Mouse (Mus musculus) lung, embryonic 14.5 days (tissue): ENCODE results near the gene Camk1d. TPM values are rescaled to one million over a fixed set of nuclear protein-coding genes. Genes with fewer than 3 reads are reported as not detected.

Experiments
- ATAC-seq: fragments of 200-750 bp; cut with Nextera tagmentation; 2 replicates; pipeline ENCODE4 v1.8.0; 2017; ENCODE audit warnings: mild to moderate bottlenecking, moderate TSS enrichment, moderate library complexity; ENCODE audit not compliant: insufficient read depth
- DNase-seq: peaks from one replicate; pipeline ENCODE4 v3.0.0-alpha.2; 2015
- H3K27ac ChIP-seq: fragments of 300-500 bp; sonication (generic); 2 replicates; pipeline ENCODE4 v1.5.1; 2014; ENCODE audit warnings: low read depth, mild to moderate bottlenecking, moderate library complexity
- H3K27me3 ChIP-seq: fragments of 300-500 bp; sonication (generic); 2 replicates; pipeline ENCODE4 v1.6.1; 2014; ENCODE audit warnings: low read length, control low read depth; ENCODE audit not compliant: insufficient read depth
- H3K36me3 ChIP-seq: fragments of 300-500 bp; sonication (generic); 2 replicates; pipeline ENCODE4 v1.6.1; 2014; ENCODE audit warnings: control low read depth; ENCODE audit not compliant: insufficient read depth
- H3K4me1 ChIP-seq: fragments of 300-500 bp; sonication (generic); 2 replicates; pipeline ENCODE4 v1.6.1; 2014; ENCODE audit warnings: antibody characterized with exemption, control low read depth; ENCODE audit not compliant: insufficient read depth
- H3K4me2 ChIP-seq: fragments of 300-500 bp; sonication (generic); 2 replicates; pipeline ENCODE4 v1.6.1; 2014; ENCODE audit warnings: mild to moderate bottlenecking
- H3K4me3 ChIP-seq: fragments of 300-500 bp; sonication (generic); 2 replicates; pipeline ENCODE4 v1.5.1; 2014; ENCODE audit warnings: low read depth, low read length
- H3K9ac ChIP-seq: fragments of 300-500 bp; sonication (generic); 2 replicates; pipeline ENCODE4 v1.6.1; 2014
- H3K9me3 ChIP-seq: fragments of 300-500 bp; sonication (generic); 2 replicates; pipeline ENCODE4 v1.6.1; 2016; ENCODE audit warnings: low read depth, low read length, control low read depth
- CTCF ChIP-seq: IDR thresholded peaks from 2 replicates; pipeline ENCODE4 v1.5.1; 2016; ENCODE audit warnings: antibody characterized with exemption, low read depth
- WGBS: fragments of 180-500 bp; shearing (Covaris S2); extraction: QIAGEN DNeasy Blood & Tissue Kit; methylation state at CpG from one replicate; pipeline ENCODE4 v1.1.7; 2014; 5-methylcytosine and 5-hydroxymethylcytosine counted together
- polyA plus RNA-seq: library from polyadenylated mRNA; unstranded; fragments of >200 nt; fragmentation: Nextera tagmentation; extraction: Ambion mirVana; gene quantifications from 2 replicates; pipeline ENCODE4 v1.2.1, GENCODE M21; 2014

The Camk1d gene
- polyA plus RNA-seq, 1 experiment from 2014 or later, result 2.9 TPM

- Histone ChIP-seq H3K4me3 (no peak overlapping the region), H3K27ac (no peak overlapping the region), H3K9me3 (no peaks in the 10 kb centered on the region), H3K4me1 (no peaks in the 10 kb centered on the region), H3K9ac (no peak overlapping the region), H3K36me3 (no peaks in the 10 kb centered on the region), H3K27me3 (no peaks in the 10 kb centered on the region), H3K4me2 (no peak overlapping the region)
- ATAC-seq (no peak), DNase-seq (no peak)
- 53% methylated on average over 9 of the region's 9 CpGs for WGBS
- TF ChIP-seq CTCF, result no peak
Observed at GRCm38 (mm10) chr2:5676143-5676483, 38.2 kb downstream of the Camk1d start.

GRCm38 (mm10) chr2:5675431-5676142, 38.7 kb downstream of the Camk1d start:
- Histone ChIP-seq H3K27ac (no peak overlapping the region), H3K4me1 (no peaks in the 10 kb centered on the region), H3K9me3 (no peaks in the 10 kb centered on the region), H3K36me3 (no peaks in the 10 kb centered on the region), H3K27me3 (no peaks in the 10 kb centered on the region), H3K4me3 (no peak overlapping the region), H3K9ac (no peak overlapping the region), H3K4me2 (no peak overlapping the region)
- no peak for TF ChIP-seq CTCF
- 74% methylated on average over 12 of the region's 12 CpGs for WGBS
- DNase-seq (no peak), ATAC-seq (no peak)

- Histone ChIP-seq H3K36me3 (no peaks in the 10 kb centered on the region), H3K4me2 (no peak overlapping the region), H3K4me1 (no peaks in the 10 kb centered on the region), H3K9ac (no peak overlapping the region), H3K4me3 (no peak overlapping the region), H3K9me3 (no peaks in the 10 kb centered on the region), H3K27ac (no peak overlapping the region), H3K27me3 (no peaks in the 10 kb centered on the region)
- no peak for ATAC-seq
- WGBS, result 79% methylated on average over 9 of the region's 9 CpGs
- DNase-seq, result no peak
- TF ChIP-seq CTCF, result no peak
Observed at GRCm38 (mm10) chr2:5674512-5674911, 39.8 kb downstream of the Camk1d start.

GRCm38 (mm10) chr2:5673816-5674215, 40.5 kb downstream of the Camk1d start:
- no peak overlapping the region for H3K9ac ChIP-seq
- H3K27ac ChIP-seq, result no peak overlapping the region
- ATAC-seq (no peak), DNase-seq (no peak)
- no peaks in the 10 kb centered on the region for H3K27me3 ChIP-seq
- no peak overlapping the region for H3K4me3 ChIP-seq
- no peak overlapping the region for H3K4me2 ChIP-seq
- no peak for TF ChIP-seq CTCF
- no peaks in the 10 kb centered on the region for H3K36me3 ChIP-seq
- 67% methylated on average over 6 of the region's 6 CpGs for WGBS
- H3K4me1 ChIP-seq, result no peaks in the 10 kb centered on the region
- no peaks in the 10 kb centered on the region for H3K9me3 ChIP-seq

GRCm38 (mm10) chr2:5672906-5673589, 41.3 kb downstream of the Camk1d start:
- H3K27me3 ChIP-seq, result no peaks in the 10 kb centered on the region
- H3K9ac ChIP-seq, result no peak overlapping the region
- TF ChIP-seq CTCF, result no peak
- WGBS, result 51% methylated on average over 7 of the region's 7 CpGs
- no peak overlapping the region for H3K4me2 ChIP-seq
- H3K27ac ChIP-seq, result peak overlapping the region; percentile 28; the same call in 1 of the 2 replicates
- H3K36me3 ChIP-seq, result no peaks in the 10 kb centered on the region
- no peaks in the 10 kb centered on the region for H3K9me3 ChIP-seq
- H3K4me3 ChIP-seq, result no peak overlapping the region
- H3K4me1 ChIP-seq, result no peaks in the 10 kb centered on the region
- DNase-seq (peak; percentile 46), ATAC-seq (no peak)

GRCm38 (mm10) chr2:5670146-5670545, 44.2 kb downstream of the Camk1d start:
- H3K9ac ChIP-seq, result no peak overlapping the region
- ATAC-seq (no peak), DNase-seq (no peak)
- no peaks in the 10 kb centered on the region for H3K36me3 ChIP-seq
- no peaks in the 10 kb centered on the region for H3K9me3 ChIP-seq
- no peak overlapping the region for H3K27ac ChIP-seq
- 85% methylated on average over 10 of the region's 10 CpGs for WGBS
- no peak overlapping the region for H3K4me3 ChIP-seq
- H3K27me3 ChIP-seq, result no peaks in the 10 kb centered on the region
- no peak overlapping the region for H3K4me2 ChIP-seq
- no peak for TF ChIP-seq CTCF
- H3K4me1 ChIP-seq, result no peaks in the 10 kb centered on the region

- WGBS, result 49% methylated on average over 15 of the region's 15 CpGs
- no peak for TF ChIP-seq CTCF
- Histone ChIP-seq H3K36me3 (no peaks in the 10 kb centered on the region), H3K4me2 (0 out of 2 replicates have a peak overlapping the region, but pooled peaks have one; percentile 0), H3K9ac (no peak overlapping the region), H3K4me3 (no peak overlapping the region), H3K9me3 (no peaks in the 10 kb centered on the region), H3K27me3 (no peaks in the 10 kb centered on the region), H3K4me1 (no peaks in the 10 kb centered on the region), H3K27ac (no peak overlapping the region)
- DNase-seq, result peak; percentile 65
- ATAC-seq, result peak; percentile 58
Observed at GRCm38 (mm10) chr2:5669498-5670040, 44.7 kb downstream of the Camk1d start.
